Mouse (Mus musculus) CH12.LX (cell line): ENCODE measurements around the gene Grin2c. TPM values are rescaled to one million over a fixed set of nuclear protein-coding genes. Genes with fewer than 3 reads are reported as not detected.
A peak's percentile ranks its signal among the peaks of the same experiment; 100 is the strongest.

Experiments
- DNase-seq: peaks from one replicate; pipeline ENCODE4 v3.0.0-alpha.2; 2013; ENCODE audit errors: extremely low read depth
- H3K27ac ChIP-seq: 2 replicates; pipeline ENCODE4 v1.5.1; 2012; ENCODE audit warnings: low read depth, mild to moderate bottlenecking, control low read depth, moderate library complexity; ENCODE audit not compliant: insufficient read depth
- H3K27me3 ChIP-seq: replicated peaks from 2 replicates; pipeline ENCODE3; 2012; ENCODE audit warnings: inconsistent platforms
- H3K36me3 ChIP-seq, 2 experiments: replicated peaks in 1 of 2; 2 replicates each; pipeline versions ENCODE3 to v1.6.1; 2012; ENCODE audit warnings: inconsistent platforms in 1 of 2, low read length in 1 of 2, mild to moderate bottlenecking in 1 of 2, mixed read lengths in 1 of 2, moderate library complexity in 1 of 2; ENCODE audit not compliant: control insufficient read depth in 1 of 2, insufficient read depth in 1 of 2
- H3K4me1 ChIP-seq, 2 experiments: 2 replicates each; pipeline ENCODE4 v1.6.1; 2012; ENCODE audit warnings: inconsistent platforms in 1 of 2, moderate library complexity in 1 of 2; ENCODE audit not compliant: insufficient read depth in 2 of 2, control insufficient read depth in 1 of 2
- H3K4me2 ChIP-seq: 2 replicates; pipeline ENCODE4 v1.6.1; 2012; ENCODE audit warnings: low read depth, mild to moderate bottlenecking, control low read depth; ENCODE audit not compliant: poor library complexity, insufficient read depth, severe bottlenecking
- H3K4me3 ChIP-seq, 3 experiments: fragments of 150-350 bp in 1 of 3; sonication (generic) in 1 of 3; replicated peaks in 1 of 3; 2 replicates each; pipeline versions ENCODE3 to v1.5.1; 2011 to 2012; ENCODE audit warnings: low read depth in 2 of 3, low read length in 2 of 3, mild to moderate bottlenecking in 2 of 3, moderate library complexity in 2 of 3, control low read depth in 1 of 3, improper control_type of control experiment in 1 of 3, inconsistent platforms in 1 of 3, mixed read lengths in 1 of 3; ENCODE audit not compliant: poor library complexity in 1 of 3
- H3K79me2 ChIP-seq: replicated peaks from 2 replicates; pipeline ENCODE4 v1.6.1; 2012; ENCODE audit warnings: mild to moderate bottlenecking, moderate library complexity; ENCODE audit not compliant: control insufficient read depth, poor library complexity, insufficient read depth, severe bottlenecking; ENCODE audit errors: extremely low read depth
- H3K9ac ChIP-seq: 2 replicates; pipeline ENCODE4 v1.6.1; 2012; ENCODE audit warnings: low read depth, mild to moderate bottlenecking, control low read depth, moderate library complexity; ENCODE audit not compliant: insufficient read depth
- H3K9me3 ChIP-seq: replicated peaks from 2 replicates; pipeline ENCODE3; 2012; ENCODE audit warnings: low read length, inconsistent platforms, mixed read lengths
- BHLHE40 ChIP-seq: IDR thresholded peaks from 2 replicates; pipeline ENCODE4 v1.6.1; 2011; ENCODE audit warnings: mild to moderate bottlenecking, low read depth, low read length, improper control_type of control experiment
- CHD1 ChIP-seq: IDR thresholded peaks from 2 replicates; pipeline ENCODE4 v1.6.1; 2012; ENCODE audit warnings: low read depth, low read length, improper control_type of control experiment, inconsistent platforms
- CTCF ChIP-seq, 2 experiments: IDR thresholded peaks in 1 of 2; conservative IDR thresholded peaks in 1 of 2; 2 replicates each; pipeline ENCODE4 v1.5.1; 2011 to 2012; ENCODE audit warnings: low read depth in 2 of 2, low read length in 2 of 2, improper control_type of control experiment in 1 of 2, inconsistent platforms in 1 of 2, mild to moderate bottlenecking in 1 of 2, moderate library complexity in 1 of 2
- EP300 ChIP-seq: IDR thresholded peaks from 2 replicates; pipeline ENCODE4 v1.6.1; 2011; ENCODE audit warnings: low read length, improper control_type of control experiment
- IRF4 ChIP-seq: IDR thresholded peaks from 2 replicates; pipeline ENCODE4 v1.6.1; 2014; ENCODE audit warnings: low read depth, mild to moderate bottlenecking, inconsistent platforms, low read length, improper control_type of control experiment
- JUN ChIP-seq: IDR thresholded peaks from 2 replicates; pipeline ENCODE4 v1.6.1; 2011; ENCODE audit warnings: low read depth, mild to moderate bottlenecking, low read length, improper control_type of control experiment, moderate library complexity; ENCODE audit not compliant: insufficient read depth
- MAX ChIP-seq: IDR thresholded peaks from 2 replicates; pipeline ENCODE4 v1.6.1; 2011; ENCODE audit warnings: low read length, improper control_type of control experiment
- MYC ChIP-seq: IDR thresholded peaks from 2 replicates; pipeline ENCODE4 v1.6.1; 2011; ENCODE audit warnings: low read depth, mild to moderate bottlenecking, improper control_type of control experiment, low read length
- NRF1 ChIP-seq: IDR thresholded peaks from 2 replicates; pipeline ENCODE4 v1.6.1; 2014; ENCODE audit warnings: low read depth, mild to moderate bottlenecking, inconsistent platforms, low read length, improper control_type of control experiment, moderate library complexity
- POLR2A ChIP-seq: IDR thresholded peaks from 2 replicates; pipeline ENCODE4 v1.6.1; 2011; ENCODE audit warnings: low read depth, mild to moderate bottlenecking, improper control_type of control experiment, low read length
- POLR2AphosphoS2 ChIP-seq: IDR thresholded peaks from 2 replicates; pipeline ENCODE4 v1.6.1; 2011; ENCODE audit warnings: low read depth, low read length, improper control_type of control experiment
- SIN3A ChIP-seq: IDR thresholded peaks from 2 replicates; pipeline ENCODE4 v1.6.1; 2012; ENCODE audit warnings: low read length, improper control_type of control experiment, inconsistent platforms
- SMC3 ChIP-seq: IDR thresholded peaks from 2 replicates; pipeline ENCODE4 v1.6.1; 2011; ENCODE audit warnings: low read depth, low read length, improper control_type of control experiment
- TBP ChIP-seq: conservative IDR thresholded peaks from 2 replicates; pipeline ENCODE4 v1.6.1; 2011; ENCODE audit warnings: low read depth, low read length, improper control_type of control experiment
- UBTF ChIP-seq: IDR thresholded peaks from 2 replicates; pipeline ENCODE4 v1.6.1; 2012; ENCODE audit warnings: low read depth, mild to moderate bottlenecking, inconsistent platforms, low read length, improper control_type of control experiment, moderate library complexity
- USF2 ChIP-seq: conservative IDR thresholded peaks from 2 replicates; pipeline ENCODE4 v1.6.1; 2011; ENCODE audit warnings: low read depth, low read length, improper control_type of control experiment
- ZNF384 ChIP-seq: IDR thresholded peaks from 2 replicates; pipeline ENCODE4 v1.6.1; 2012; ENCODE audit warnings: low read depth, low read length, improper control_type of control experiment, inconsistent platforms
- dilution Hi-C: fragments of 300-500 bp; cut with MboI; formaldehyde crosslinking; loops from 2 replicates; pipeline ENCODE4 v1.14.3; 2020; ENCODE audit warnings: low sequenced_read_pairs; ENCODE audit not compliant: extremely low pct_unique_long_range_greater_than_20kb, extremely low pct_ligation_motif_present
- in situ Hi-C: fragments of 300-500 bp; cut with MboI; formaldehyde crosslinking; loops from 3 replicates; pipeline ENCODE4 v1.14.3; 2019; ENCODE audit warnings: low sequenced_read_pairs, low pct_ligation_motif_present, low pct_unique_long_range_greater_than_20kb, mixed read lengths
- polyA plus RNA-seq: library from polyadenylated mRNA; unstranded; fragments of >175 nt; gene quantifications from 2 replicates; pipeline ENCODE4 v1.2.1, GENCODE M21; 2012; ENCODE audit warnings: low read depth; ENCODE audit not compliant: insufficient read length
- total RNA-seq, 2 experiments: library from RNA; depleted of rRNA; stranded (reverse); fragments of 300-350 nt in 1 of 2; fragments of >200 nt in 1 of 2; gene quantifications; 2 replicates each; pipeline ENCODE4 v1.2.3; 2012 to 2014

The Grin2c gene
- total and polyA plus RNA-seq, 3 experiments = 0.04 TPM; not detected in 2

DNA sequence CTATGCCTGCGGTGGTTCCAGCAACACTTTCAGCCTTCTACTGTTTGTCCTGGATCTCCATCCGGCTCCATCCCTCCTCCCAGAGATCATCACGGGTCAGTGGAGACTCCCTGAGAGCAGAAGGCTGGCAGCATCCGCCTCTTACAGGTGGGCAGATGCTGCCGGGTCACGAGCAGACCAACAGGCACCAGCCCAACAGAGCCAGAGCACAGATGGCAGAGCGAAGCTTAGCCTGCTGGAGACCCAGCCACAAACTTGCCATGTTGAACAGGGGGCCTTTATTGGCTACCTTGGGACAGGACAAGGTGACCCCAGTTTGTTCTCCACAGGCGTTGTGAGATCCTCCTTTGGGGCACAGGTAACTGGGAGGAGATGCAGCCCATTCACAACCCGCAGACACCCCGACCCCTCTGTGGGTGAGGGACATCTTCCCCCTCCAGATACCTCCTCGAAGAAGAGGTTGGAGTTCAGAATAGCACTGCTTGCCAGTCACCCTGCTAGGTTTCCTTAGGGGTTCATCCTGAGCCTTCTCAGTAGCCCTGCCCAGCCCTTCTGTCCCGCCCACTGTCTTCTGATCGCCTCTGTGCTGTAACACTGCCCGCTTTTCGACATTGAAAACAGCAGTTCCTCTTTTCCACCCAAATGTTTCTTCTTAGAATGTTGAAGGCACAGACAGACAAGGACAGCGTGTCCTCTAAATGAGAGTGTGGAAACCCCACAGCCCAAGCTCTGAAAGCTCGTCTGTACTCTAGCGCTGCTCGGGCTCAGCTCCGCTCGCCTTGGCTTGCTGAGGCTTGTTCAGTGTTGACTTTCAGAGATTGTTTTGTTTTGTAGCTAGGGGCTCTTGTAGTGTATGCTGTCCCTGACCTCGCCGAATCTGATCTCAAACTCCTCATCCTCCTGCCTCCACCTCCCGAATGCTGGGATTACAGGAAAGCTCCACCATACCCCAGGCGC, 58.0 kb downstream of the Grin2c start:
- peaks cover 4 to 25% of the 10 kb centered on the region in 2 experiments; a peak in 3 of 4 replicates for H3K4me1 ChIP-seq
- H3K27me3 ChIP-seq = no peaks in the 10 kb centered on the region
- in situ Hi-C loops (no loop called here), dilution Hi-C loops (no loop called here)
- H3K9ac ChIP-seq = no peak overlapping the region
- H3K36me3 ChIP-seq = peaks cover 47 to 96% of the 10 kb centered on the region in 2 experiments
- DNase-seq = no peak
- H3K27ac ChIP-seq = peak overlapping the region; percentile 11; the same call in 1 of the 2 replicates
- H3K4me2 ChIP-seq = no peak overlapping the region
- no peaks in the 10 kb centered on the region for H3K9me3 ChIP-seq
- no peaks in the 10 kb centered on the region for H3K79me2 ChIP-seq
- TF ChIP-seq IRF4 = 0 out of 2 replicates have a peak, but pooled peaks have one; percentile 21
- TF ChIP-seq EP300 = 0 out of 2 replicates have a peak, but pooled peaks have one; percentile 13
- TF ChIP-seq SMC3 = no peak
- 0 out of 2 replicates have a peak, but pooled peaks have one; percentile 53 for TF ChIP-seq UBTF
- no peak overlapping the region for H3K4me3 ChIP-seq

DNA sequence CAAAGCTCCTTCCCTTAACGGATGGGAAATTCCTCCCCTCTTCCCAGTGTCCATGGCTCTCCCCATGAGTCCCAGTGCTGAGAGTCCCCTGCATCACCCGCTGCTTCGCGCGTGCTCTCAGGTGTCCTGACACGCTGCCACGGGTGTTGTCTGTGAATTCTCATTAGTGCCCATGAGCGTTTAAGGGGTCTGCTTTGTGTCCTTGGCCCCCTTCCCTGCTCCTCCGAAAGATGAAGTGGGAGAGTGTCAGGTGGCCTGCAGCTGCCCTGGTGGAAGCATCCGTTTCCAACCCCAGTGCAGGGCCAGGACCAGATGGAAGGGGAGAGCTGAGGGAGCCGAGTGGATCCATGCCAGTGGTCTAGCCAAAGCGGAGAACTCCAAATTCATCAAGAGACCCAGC, 58.9 kb downstream of the Grin2c start:
- Histone ChIP-seq H3K79me2 (no peaks in the 10 kb centered on the region), H3K36me3 (peaks cover 50 to 97% of the 10 kb centered on the region in 2 experiments), H3K4me3 (no peak overlapping the region), H3K4me1 (peaks cover 4 to 25% of the 10 kb centered on the region in 2 experiments; a peak in 3 of 4 replicates), H3K27me3 (no peaks in the 10 kb centered on the region), H3K9ac (no peak overlapping the region), H3K27ac (no peak overlapping the region), H3K9me3 (no peaks in the 10 kb centered on the region), H3K4me2 (no peak overlapping the region)
- TF ChIP-seq CHD1 (no peak), POLR2AphosphoS2 (no peak), CTCF (conservative IDR thresholded peaks at IDR 0.05 in 1 of 2, IDR thresholded peaks at IDR 0.05 in 1 of 2; ENCODE audit: low read depth in 2 of 2, low read length in 2 of 2) (no peak), JUN (no peak), MYC (no peak), BHLHE40 (no peak), TBP (no peak), USF2 (no peak), ZNF384 (no peak), NRF1 (no peak), POLR2A (no peak), MAX (no peak), SIN3A (no peak)
- dilution Hi-C loops (no loop called here), in situ Hi-C loops (no loop called here)
- no peak for DNase-seq
